Mouse (Mus musculus) left cerebral cortex, adult 11 months (tissue): ENCODE results near the gene Cmtm8.
A peak's percentile ranks its signal among the peaks of the same experiment; 100 is the strongest.

Source experiments
- DNase-seq: peaks from one replicate; pipeline ENCODE4 v3.0.0; 2022; ENCODE audit warnings: low spot score

The Cmtm8 gene

DNA sequence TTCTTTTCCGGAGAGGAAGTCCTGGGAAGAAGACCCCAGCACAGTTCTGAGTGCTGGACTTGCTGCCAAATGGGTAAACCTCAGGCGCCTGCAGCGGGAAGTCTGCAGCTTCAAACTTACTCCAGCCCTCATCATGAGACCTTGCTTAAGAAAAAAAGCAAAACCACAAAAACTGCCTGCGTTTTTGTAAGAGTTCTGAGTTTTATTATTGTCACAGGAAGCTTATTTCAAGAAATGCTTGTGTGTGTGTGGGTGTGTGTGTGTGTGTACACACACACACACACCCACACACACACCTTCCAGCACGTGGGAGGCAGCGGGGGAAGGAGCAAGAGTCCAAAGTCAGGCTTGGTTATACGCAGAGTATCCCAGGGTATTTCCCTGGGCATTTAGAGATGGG, 85.7 kb downstream of the Cmtm8 start:
- no peak for DNase-seq

DNA sequence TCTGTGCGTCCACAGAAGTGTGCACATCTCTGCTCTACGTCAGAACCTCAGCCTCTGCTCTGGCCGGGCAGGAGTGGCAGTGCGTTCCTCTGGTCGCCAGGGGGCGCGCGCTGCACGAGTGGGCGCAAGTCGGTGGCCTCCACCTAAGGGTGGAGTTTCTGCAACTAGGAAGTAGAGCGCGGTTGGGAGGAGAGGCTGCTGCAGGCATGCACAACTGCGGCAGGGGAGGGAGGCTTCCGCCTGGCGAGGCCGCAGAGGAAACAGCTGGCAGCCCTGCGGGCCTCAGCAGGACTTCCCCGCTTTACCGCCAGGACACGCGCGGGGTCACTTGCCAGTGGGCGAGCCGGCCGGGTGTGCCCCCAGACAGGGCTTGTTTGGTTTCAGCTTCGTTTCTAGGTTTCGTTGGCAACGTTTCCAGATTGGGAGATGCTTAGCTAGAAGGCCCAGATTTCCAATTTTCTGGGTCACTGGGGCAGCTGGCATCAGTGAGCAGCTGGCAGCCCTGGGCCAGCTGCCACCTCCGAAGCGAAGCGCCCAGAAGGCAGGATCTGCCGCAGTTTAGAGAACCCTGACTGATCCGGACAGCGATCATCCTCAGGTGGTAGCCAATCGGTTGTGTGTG, 91.0 kb downstream of the Cmtm8 start:
- DNase-seq, result peak; percentile 83

DNA sequence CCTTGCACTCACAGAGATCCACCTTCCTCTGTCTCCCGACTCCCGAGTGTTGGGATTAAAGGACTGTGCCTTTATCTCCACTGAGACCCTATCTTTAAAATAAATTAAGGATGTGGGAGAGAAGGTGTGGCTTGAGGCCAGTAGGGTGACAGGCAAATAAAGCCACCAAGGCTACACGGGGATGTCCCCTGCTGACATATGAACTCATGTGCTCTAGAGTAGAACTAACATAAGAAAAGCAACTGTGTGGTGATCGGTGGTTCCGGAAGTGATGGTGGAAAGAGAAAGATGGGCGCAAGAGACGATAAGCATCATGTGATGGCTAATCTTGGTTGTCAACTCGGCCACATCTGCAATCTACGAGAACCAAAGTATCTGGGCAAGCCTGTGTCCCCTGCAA, 91.6 kb downstream of the Cmtm8 start:
- DNase-seq, result no peak

DNA sequence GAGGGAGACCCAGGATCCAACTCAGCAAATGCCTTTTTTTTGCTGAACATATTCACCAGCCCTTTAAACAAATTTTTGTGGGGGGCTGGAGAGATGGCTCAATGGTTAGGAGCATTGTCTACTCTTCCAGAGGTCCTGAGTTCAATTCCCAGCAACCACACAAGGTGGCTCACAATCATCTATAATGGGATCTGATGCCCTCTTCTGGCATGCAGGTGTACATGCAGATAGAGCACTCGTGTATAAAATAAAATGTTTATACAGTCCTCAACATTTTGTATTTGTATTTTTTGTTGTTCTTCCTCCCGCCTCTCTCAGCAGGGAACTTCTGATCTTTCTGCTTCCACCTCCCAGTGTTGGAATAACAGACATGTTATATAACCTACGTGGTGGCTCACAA, 92.4 kb downstream of the Cmtm8 start:
- DNase-seq, result no peak

DNA sequence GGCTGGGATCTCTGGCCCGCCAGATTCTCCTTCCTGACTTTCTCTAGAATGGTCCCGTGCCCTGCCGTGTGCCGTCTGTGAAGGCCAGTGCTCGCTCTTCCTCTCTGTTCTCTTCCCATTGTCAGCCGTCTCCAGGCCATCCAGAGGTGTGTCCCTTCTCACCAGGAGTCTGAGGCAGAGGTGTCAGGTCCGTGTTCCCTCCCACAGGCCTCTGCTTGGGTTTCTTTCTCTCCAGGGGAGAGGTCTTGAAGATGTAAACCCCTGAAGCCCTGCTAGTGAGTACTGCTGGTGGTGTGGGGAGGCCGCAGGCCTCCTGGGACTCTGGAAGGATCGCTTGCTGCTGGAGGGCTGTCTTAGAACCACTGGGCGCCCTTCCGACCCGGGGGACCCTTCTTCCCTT, 96.5 kb downstream of the Cmtm8 start:
- DNase-seq, result no peak

DNA sequence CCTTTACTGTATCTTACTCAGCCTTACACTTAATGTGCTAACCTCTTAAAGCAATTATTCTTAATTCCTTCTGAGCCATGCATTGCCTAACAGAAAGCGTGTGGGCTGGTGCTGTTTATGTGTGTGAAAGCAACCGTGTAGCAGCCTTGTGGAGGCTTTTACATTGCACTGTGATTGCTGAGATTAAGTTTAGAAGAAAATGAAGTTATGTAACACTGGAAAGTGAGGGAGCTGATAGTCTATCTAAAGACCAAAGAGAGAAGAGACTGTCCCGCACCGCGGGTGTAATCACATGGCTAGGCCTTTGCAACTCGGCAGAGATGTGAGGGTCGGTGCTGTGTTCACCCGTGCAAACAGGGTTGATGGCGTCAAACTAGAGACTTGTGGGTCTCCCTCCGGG, 96.9 kb downstream of the Cmtm8 start:
- peak; percentile 31 for DNase-seq

DNA sequence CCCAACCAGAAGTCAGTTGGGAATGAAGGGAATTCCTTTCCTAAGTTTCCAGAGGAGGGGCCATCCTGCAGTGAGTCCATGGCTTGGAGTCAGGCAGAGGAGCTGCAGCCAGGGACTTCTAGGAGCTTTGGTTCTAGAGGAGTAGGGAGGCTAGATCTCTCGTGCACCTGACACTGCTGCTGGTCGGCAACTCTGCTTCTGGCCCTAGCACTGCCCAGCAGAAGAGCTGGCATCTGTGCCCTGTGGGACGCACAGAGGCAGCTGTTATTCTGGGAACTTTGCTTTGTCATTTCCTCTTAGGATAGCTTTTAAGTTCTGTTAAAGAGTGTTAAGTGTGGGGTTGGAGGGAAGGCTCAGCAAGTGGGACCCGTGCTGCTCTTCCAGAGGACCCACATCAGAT, 98.3 kb downstream of the Cmtm8 start:
- no peak for DNase-seq

DNA sequence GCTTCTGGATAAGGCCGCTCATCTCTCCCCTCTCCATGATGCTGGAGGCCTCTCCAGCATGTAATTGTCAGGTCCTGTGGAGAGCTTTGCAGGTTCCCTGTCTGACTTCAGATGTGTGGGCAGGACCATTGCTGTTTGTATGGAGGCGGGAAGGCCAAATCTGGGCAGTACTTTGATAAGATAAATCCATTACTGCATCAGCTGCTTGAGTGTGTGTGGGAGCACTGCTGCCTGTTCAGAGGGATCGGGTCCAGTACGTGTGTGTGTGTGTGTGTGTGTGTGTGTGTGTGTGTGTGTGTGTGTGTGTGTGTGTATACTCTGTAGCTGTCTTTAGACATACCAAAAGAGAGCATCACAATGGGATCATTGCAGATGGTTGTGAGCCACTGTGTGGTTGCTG, 98.8 kb downstream of the Cmtm8 start:
- DNase-seq, result no peak

DNA sequence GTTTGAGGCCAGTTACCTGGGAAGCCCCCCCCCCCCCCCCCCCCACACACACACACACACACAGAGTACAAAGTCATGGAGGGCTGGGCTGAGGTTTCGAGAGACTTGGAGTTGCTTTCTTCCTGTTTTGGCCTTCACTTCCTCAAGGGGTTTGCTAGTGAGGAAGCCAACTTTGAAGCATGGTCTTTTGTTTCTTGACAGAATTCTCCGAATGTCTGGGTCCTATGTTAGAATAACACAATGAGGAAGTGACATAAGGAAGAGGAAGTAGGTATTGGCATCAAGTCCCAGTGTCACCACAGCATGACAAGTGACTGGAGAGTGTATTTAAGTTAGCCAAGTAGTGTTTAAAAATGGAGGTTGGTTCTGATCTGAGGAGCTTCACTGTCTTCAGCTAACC, 101.2 kb downstream of the Cmtm8 start:
- no peak for DNase-seq

DNA sequence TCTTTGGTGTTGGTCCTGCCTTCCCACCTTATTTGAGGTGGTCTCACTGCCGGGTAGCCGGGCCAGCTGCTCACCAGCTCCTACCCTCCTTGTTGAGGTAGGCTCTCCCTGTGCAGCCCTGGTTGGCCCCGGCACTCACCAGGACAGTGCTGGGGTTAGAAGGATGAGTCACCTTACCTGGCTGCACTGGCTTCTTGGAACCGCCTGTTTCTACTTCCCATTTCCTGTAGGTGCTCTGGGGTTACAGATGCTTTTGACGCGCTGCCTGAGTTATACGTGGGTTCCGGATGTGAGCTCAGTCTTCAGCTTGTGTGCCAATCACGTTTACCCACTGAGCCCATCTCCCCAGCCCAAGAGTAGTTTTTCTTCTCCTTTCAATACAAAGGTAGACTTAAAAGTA, 103.6 kb downstream of the Cmtm8 start:
- no peak for DNase-seq
